Mouse (Mus musculus) lung, embryonic 14.5 days (tissue): Measurements from ENCODE around the gene Hlcs. TPM values are rescaled to one million over a fixed set of nuclear protein-coding genes. Genes with fewer than 3 reads are reported as not detected.

Source experiments
- ATAC-seq: fragments of 200-750 bp; cut with Nextera tagmentation; 2 replicates; pipeline ENCODE4 v1.8.0; 2017; ENCODE audit warnings: mild to moderate bottlenecking, moderate TSS enrichment, moderate library complexity; ENCODE audit not compliant: insufficient read depth
- DNase-seq: peaks from one replicate; pipeline ENCODE4 v3.0.0-alpha.2; 2015
- H3K27ac ChIP-seq: fragments of 300-500 bp; sonication (generic); 2 replicates; pipeline ENCODE4 v1.5.1; 2014; ENCODE audit warnings: low read depth, mild to moderate bottlenecking, moderate library complexity
- H3K27me3 ChIP-seq: fragments of 300-500 bp; sonication (generic); 2 replicates; pipeline ENCODE4 v1.6.1; 2014; ENCODE audit warnings: low read length, control low read depth; ENCODE audit not compliant: insufficient read depth
- H3K36me3 ChIP-seq: fragments of 300-500 bp; sonication (generic); 2 replicates; pipeline ENCODE4 v1.6.1; 2014; ENCODE audit warnings: control low read depth; ENCODE audit not compliant: insufficient read depth
- H3K4me1 ChIP-seq: fragments of 300-500 bp; sonication (generic); 2 replicates; pipeline ENCODE4 v1.6.1; 2014; ENCODE audit warnings: antibody characterized with exemption, control low read depth; ENCODE audit not compliant: insufficient read depth
- H3K4me2 ChIP-seq: fragments of 300-500 bp; sonication (generic); 2 replicates; pipeline ENCODE4 v1.6.1; 2014; ENCODE audit warnings: mild to moderate bottlenecking
- H3K4me3 ChIP-seq: fragments of 300-500 bp; sonication (generic); 2 replicates; pipeline ENCODE4 v1.5.1; 2014; ENCODE audit warnings: low read depth, low read length
- H3K9ac ChIP-seq: fragments of 300-500 bp; sonication (generic); 2 replicates; pipeline ENCODE4 v1.6.1; 2014
- H3K9me3 ChIP-seq: fragments of 300-500 bp; sonication (generic); 2 replicates; pipeline ENCODE4 v1.6.1; 2016; ENCODE audit warnings: low read depth, low read length, control low read depth
- CTCF ChIP-seq: IDR thresholded peaks from 2 replicates; pipeline ENCODE4 v1.5.1; 2016; ENCODE audit warnings: antibody characterized with exemption, low read depth
- WGBS: fragments of 180-500 bp; shearing (Covaris S2); extraction: QIAGEN DNeasy Blood & Tissue Kit; methylation state at CpG from one replicate; pipeline ENCODE4 v1.1.7; 2014; 5-methylcytosine and 5-hydroxymethylcytosine counted together
- polyA plus RNA-seq: library from polyadenylated mRNA; unstranded; fragments of >200 nt; fragmentation: Nextera tagmentation; extraction: Ambion mirVana; gene quantifications from 2 replicates; pipeline ENCODE4 v1.2.1, GENCODE M21; 2014

Hlcs gene
- polyA plus RNA-seq, 1 experiment from 2014 or later: 8.0 TPM

- H3K4me3 ChIP-seq: no peak overlapping the region
- no peak overlapping the region for H3K27ac ChIP-seq
- ATAC-seq (no peak), DNase-seq (no peak)
- H3K9me3 ChIP-seq: no peaks in the 10 kb centered on the region
- no peak overlapping the region for H3K4me2 ChIP-seq
- no peak overlapping the region for H3K9ac ChIP-seq
- no peaks in the 10 kb centered on the region for H3K36me3 ChIP-seq
- H3K27me3 ChIP-seq: no peaks in the 10 kb centered on the region
- H3K4me1 ChIP-seq: no peaks in the 10 kb centered on the region
- TF ChIP-seq CTCF: no peak
- WGBS: 88% methylated on average over 10 of the region's 10 CpGs
These were observed 72.2 kb downstream of the Hlcs start for GRCm38 (mm10) chr16:94241126-94241525.

GRCm38 (mm10) chr16:94240190-94240589 is 73.2 kb downstream of the Hlcs start:
- DNase-seq: no peak
- H3K27me3 ChIP-seq: no peaks in the 10 kb centered on the region
- H3K36me3 ChIP-seq: no peaks in the 10 kb centered on the region
- 11% methylated on average over 2 of the region's 2 CpGs for WGBS
- H3K4me3 ChIP-seq: no peak overlapping the region
- H3K4me2 ChIP-seq: no peak overlapping the region
- H3K9me3 ChIP-seq: no peaks in the 10 kb centered on the region
- no peak overlapping the region for H3K9ac ChIP-seq
- TF ChIP-seq CTCF: 0 out of 2 replicates have a peak, but pooled peaks have one; percentile 3
- no peak overlapping the region for H3K27ac ChIP-seq
- ATAC-seq: no peak
- no peaks in the 10 kb centered on the region for H3K4me1 ChIP-seq

DNA sequence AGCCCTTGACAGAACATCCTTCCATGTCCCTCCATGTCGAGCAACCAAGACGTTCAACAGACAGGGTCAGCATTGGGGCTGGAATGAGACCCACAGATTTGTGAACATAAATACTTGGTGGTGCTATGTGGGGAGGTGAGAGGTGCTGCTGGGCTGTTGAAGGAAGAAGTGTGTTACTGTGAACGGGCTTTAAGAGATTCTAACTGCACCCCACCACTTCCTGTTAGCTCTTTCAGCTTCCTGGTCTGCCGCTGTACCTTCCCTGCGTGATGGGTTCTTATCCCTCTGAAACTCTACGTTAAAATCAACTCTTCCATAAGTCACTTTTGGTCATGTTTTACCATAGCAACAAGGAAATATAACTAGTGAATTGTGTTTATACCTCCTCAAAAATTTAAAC is 73.8 kb downstream of the Hlcs start:
- H3K9me3 ChIP-seq: no peaks in the 10 kb centered on the region
- H3K4me1 ChIP-seq: no peaks in the 10 kb centered on the region
- H3K27me3 ChIP-seq: no peaks in the 10 kb centered on the region
- H3K36me3 ChIP-seq: no peaks in the 10 kb centered on the region
- no peak for DNase-seq
- WGBS: 75% methylated on average over 6 of the region's 6 CpGs
- H3K4me3 ChIP-seq: no peak overlapping the region
- no peak for ATAC-seq
- no peak overlapping the region for H3K27ac ChIP-seq
- TF ChIP-seq CTCF: no peak
- H3K9ac ChIP-seq: no peak overlapping the region
- no peak overlapping the region for H3K4me2 ChIP-seq

DNA sequence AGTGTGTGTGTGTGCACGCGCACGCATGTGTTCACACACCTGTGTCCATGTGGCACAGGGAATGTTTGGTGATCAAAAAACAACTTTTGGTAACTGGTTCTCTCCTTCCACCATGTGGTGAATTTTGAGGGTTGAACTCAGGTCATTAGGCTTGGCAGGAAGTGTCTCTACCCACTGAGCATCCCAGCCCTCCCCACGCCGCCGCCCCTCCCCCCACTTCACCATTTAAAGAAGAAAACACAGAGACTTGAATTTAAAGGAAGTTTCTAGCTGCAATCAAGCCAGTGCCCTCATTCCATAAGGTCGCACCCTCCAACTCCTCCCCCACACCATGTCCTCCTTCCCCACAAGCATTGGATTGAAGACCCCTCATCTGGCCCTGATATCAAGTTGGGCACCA is 74.2 kb downstream of the Hlcs start:
- H3K4me3 ChIP-seq: no peak overlapping the region
- TF ChIP-seq CTCF: no peak
- no peak overlapping the region for H3K27ac ChIP-seq
- no peaks in the 10 kb centered on the region for H3K9me3 ChIP-seq
- no peak overlapping the region for H3K4me2 ChIP-seq
- no peaks in the 10 kb centered on the region for H3K4me1 ChIP-seq
- DNase-seq: no peak
- H3K27me3 ChIP-seq: no peaks in the 10 kb centered on the region
- no peak overlapping the region for H3K9ac ChIP-seq
- H3K36me3 ChIP-seq: no peaks in the 10 kb centered on the region
- 91% methylated on average over 7 of the region's 7 CpGs for WGBS
- no peak for ATAC-seq

- no peaks in the 10 kb centered on the region for H3K9me3 ChIP-seq
- WGBS: 66% methylated on average over 6 of the region's 6 CpGs
These were observed 76.3 kb downstream of the Hlcs start for GRCm38 (mm10) chr16:94237130-94237484.

DNA sequence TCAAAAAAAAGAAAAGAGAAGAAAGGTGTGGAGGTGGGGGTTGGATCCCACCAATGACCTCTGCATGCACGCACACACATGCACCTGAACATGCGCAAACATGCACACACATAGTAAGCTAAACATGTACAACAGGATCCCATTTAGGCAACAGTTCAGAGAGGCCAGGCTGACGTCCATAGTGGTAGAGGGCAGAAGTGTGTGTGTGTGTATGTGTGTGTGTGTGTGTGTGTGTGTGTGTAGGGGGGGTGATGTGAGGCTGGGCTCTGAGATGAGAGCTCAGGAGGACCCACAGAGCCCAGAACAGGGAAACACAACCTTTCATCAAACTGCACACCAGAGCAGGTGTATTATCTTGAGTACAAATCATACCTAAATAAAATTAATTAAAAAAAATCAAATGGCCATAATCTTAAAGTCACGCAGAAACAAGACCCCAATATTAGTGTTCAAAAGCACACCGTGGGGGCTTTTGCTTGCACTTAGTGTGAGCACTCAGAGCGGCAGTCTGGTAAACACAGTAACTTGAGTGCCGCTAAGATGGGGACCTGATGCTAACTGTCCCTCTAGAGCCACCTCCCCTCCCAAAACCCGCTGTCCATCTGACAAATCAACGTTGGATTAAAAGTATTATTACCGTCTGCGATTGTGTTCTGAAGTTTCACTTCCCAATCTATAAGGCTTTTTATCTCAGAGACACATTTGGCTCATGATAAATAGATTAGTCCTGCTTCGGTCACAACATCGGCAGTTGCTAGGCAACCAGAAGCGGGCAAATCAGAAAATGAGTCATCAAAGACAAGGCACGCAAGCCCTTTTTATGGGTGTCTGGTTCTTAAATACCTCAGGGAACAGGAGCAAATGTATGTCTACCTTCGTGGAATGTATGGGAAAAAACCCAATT is 76.9 kb downstream of the Hlcs start:
- no peak for ATAC-seq
- no peaks in the 10 kb centered on the region for H3K36me3 ChIP-seq
- no peak overlapping the region for H3K27ac ChIP-seq
- 0 out of 2 replicates have a peak, but pooled peaks cover 3% of the 10 kb centered on the region for H3K4me1 ChIP-seq
- no peak overlapping the region for H3K4me2 ChIP-seq
- no peak overlapping the region for H3K4me3 ChIP-seq
- no peak for DNase-seq
- H3K27me3 ChIP-seq: no peaks in the 10 kb centered on the region
- H3K9me3 ChIP-seq: no peaks in the 10 kb centered on the region
- 55% methylated on average over 16 of the region's 16 CpGs for WGBS
- H3K9ac ChIP-seq: no peak overlapping the region
- no peak for TF ChIP-seq CTCF

More at GRCm38 (mm10) chr16:94237130-94237484, 76.3 kb downstream of the Hlcs start:
- Histone ChIP-seq H3K4me1 (0 out of 2 replicates have a peak, but pooled peaks cover 3% of the 10 kb centered on the region), H3K4me2 (no peak overlapping the region), H3K27me3 (no peaks in the 10 kb centered on the region), H3K27ac (no peak overlapping the region), H3K4me3 (no peak overlapping the region), H3K36me3 (no peaks in the 10 kb centered on the region), H3K9ac (no peak overlapping the region)
- ATAC-seq (no peak), DNase-seq (no peak)
- no peak for TF ChIP-seq CTCF

GRCm38 (mm10) chr16:94235718-94236117 is 77.7 kb downstream of the Hlcs start:
- no peaks in the 10 kb centered on the region for H3K36me3 ChIP-seq
- no peak for TF ChIP-seq CTCF
- no peak overlapping the region for H3K4me3 ChIP-seq
- no peak for DNase-seq
- H3K9me3 ChIP-seq: no peaks in the 10 kb centered on the region
- H3K4me2 ChIP-seq: no peak overlapping the region
- 0 out of 2 replicates have a peak, but pooled peaks cover 3% of the 10 kb centered on the region for H3K4me1 ChIP-seq
- WGBS: 85% methylated on average over 6 of the region's 6 CpGs
- no peaks in the 10 kb centered on the region for H3K27me3 ChIP-seq
- ATAC-seq: no peak
- no peak overlapping the region for H3K9ac ChIP-seq
- H3K27ac ChIP-seq: no peak overlapping the region
